Mouse (Mus musculus) liver, adult 2 months (tissue): Measurements from ENCODE around the gene Crbn.

Source experiments
- CTCF ChIP-seq: fragments of 200-500 bp; IDR thresholded peaks from 2 replicates; pipeline ENCODE4 v1.5.1; 2011; ENCODE audit warnings: low read depth, low read length, control low read depth
- POLR2A ChIP-seq: fragments of 200-500 bp; IDR thresholded peaks from 2 replicates; pipeline ENCODE4 v1.6.1; 2011; ENCODE audit warnings: low read length, control low read depth; ENCODE audit not compliant: insufficient read depth; ENCODE audit errors: extremely low read depth

DNA sequence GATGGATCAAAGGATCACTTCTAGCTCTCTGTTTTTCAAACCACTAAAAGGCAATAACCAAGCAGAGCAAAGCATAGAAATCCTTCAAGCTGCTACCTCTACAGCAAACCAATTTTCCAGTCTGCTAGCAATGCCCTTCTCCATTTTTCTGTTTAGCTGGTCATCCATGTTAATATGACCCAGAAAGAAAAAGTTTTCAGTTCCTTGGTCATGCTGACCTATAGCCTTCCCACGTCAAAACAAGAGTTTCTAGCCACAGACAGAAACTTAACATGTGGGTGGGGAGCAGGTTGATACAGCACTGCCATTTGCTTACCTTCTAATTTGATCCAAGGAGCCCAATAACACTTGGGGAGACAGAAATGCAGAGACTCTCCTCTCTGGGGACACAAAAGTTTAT, 40.3 kb upstream of the Crbn start:
- no peak for TF ChIP-seq CTCF
- no peak for TF ChIP-seq POLR2A
